In genomic region chr8:70682692-70683091, GRCm38 (mm10) we compare ENCODE assay signal across 11 mouse cellular contexts. TPM values are rescaled to one million over a fixed set of nuclear protein-coding genes. Genes with fewer than 3 reads are reported as not detected.
A peak's percentile ranks its signal among the peaks of the same experiment; 100 is the strongest.
DNase-seq lines count a peak whose midpoint lies in the region; ATAC-seq and TF ChIP-seq lines count a peak whose summit lies in the region.
"Had no signal": no experiment of that assay in that cellular context is flagged by ENCODE, and none has a peak within 500 bp of the region (broad histone marks: within the 10 kb centered on the region; RNA-seq: fewer than 3 reads in every experiment).

No protein-coding gene starts in this region.

- H3K27ac ChIP-seq in hindbrain, embryonic 11.5 days (ENCODE audit: low read depth, low read length): no peak overlapping the region
- no peak overlapping the region for H3K27ac ChIP-seq in hindbrain, postnatal 0 days
- no peak overlapping the region for H3K27ac ChIP-seq in limb, embryonic 13.5 days

- no peak overlapping the region for H3K9ac ChIP-seq in hindbrain, embryonic 11.5 days (ENCODE audit: low read depth, low read length)
- no peak overlapping the region for H3K9ac ChIP-seq in hindbrain, postnatal 0 days (replicated peaks; ENCODE audit: low read length)
- peak overlapping the region; percentile 60; the same call in 1 of the 2 replicates for H3K9ac ChIP-seq in limb, embryonic 13.5 days

- H3K4me2 ChIP-seq in hindbrain, embryonic 11.5 days (replicated peaks; ENCODE audit: low read depth, low read length): no peak overlapping the region
- H3K4me2 ChIP-seq in hindbrain, postnatal 0 days (ENCODE audit: low read depth, low read length): no peak overlapping the region
- peak overlapping the region; percentile 48 for H3K4me2 ChIP-seq in limb, embryonic 13.5 days (replicated peaks)

- no peak for DNase-seq in hindbrain, embryonic 11.5 days (ENCODE audit: low spot score)
- DNase-seq in hindbrain, postnatal 0 days (ENCODE audit: low spot score): no peak
- DNase-seq in A20 (ENCODE audit: low read depth, low spot score) (peak; percentile 25), NIH3T3 (ENCODE audit: low read depth) (peak; percentile 37), MN1 (ENCODE audit: low spot score) (no peak)
- no peak for DNase-seq in embryo, embryonic 11 days
- DNase-seq: kidney, adult 11 months had no signal

- no peaks in the 10 kb centered on the region for H3K27me3 ChIP-seq in hindbrain, embryonic 11.5 days (ENCODE audit: control insufficient read depth, insufficient read depth, low read length)
- H3K27me3 ChIP-seq in hindbrain, postnatal 0 days (ENCODE audit: insufficient read depth, low read length): no peaks in the 10 kb centered on the region
- no peaks in the 10 kb centered on the region for H3K27me3 ChIP-seq in limb, embryonic 13.5 days

- ATAC-seq in hindbrain, embryonic 11.5 days (ENCODE audit: low FRiP score): 0 out of 2 replicates have a peak, but pooled peaks have one; percentile 37
- ATAC-seq in hindbrain, postnatal 0 days: no peak
- ATAC-seq in limb, embryonic 13.5 days (ENCODE audit: low FRiP score, low read depth): no peak
- ATAC-seq in megakaryocyte-erythroid progenitor cell, adult 5-6 weeks (replicated peaks; ENCODE audit: low FRiP score, low TSS enrichment, poor library complexity, severe bottlenecking): no peak

- 51% methylated on average over 3 of the region's 3 CpGs for WGBS in hindbrain, embryonic 11.5 days
- 75% methylated on average over 3 of the region's 3 CpGs for WGBS in hindbrain, postnatal 0 days
- 63% methylated on average over 3 of the region's 3 CpGs for WGBS in limb, embryonic 13.5 days

- H3K4me1 ChIP-seq in hindbrain, embryonic 11.5 days (replicated peaks; ENCODE audit: control insufficient read depth, insufficient read depth, low read length): no peaks in the 10 kb centered on the region; the same call in 1 of the 2 replicates
- 0 out of 2 replicates have a peak, but pooled peaks cover 5% of the 10 kb centered on the region for H3K4me1 ChIP-seq in hindbrain, postnatal 0 days (ENCODE audit: insufficient read depth, low read length)
- peaks cover 13% of the 10 kb centered on the region for H3K4me1 ChIP-seq in limb, embryonic 13.5 days

- no peaks in the 10 kb centered on the region for H3K9me3 ChIP-seq in hindbrain, embryonic 11.5 days (ENCODE audit: control insufficient read depth, low read length)
- no peaks in the 10 kb centered on the region for H3K9me3 ChIP-seq in hindbrain, postnatal 0 days (ENCODE audit: low read length)
- no peaks in the 10 kb centered on the region for H3K9me3 ChIP-seq in limb, embryonic 13.5 days

- no peak overlapping the region for H3K4me3 ChIP-seq in hindbrain, embryonic 11.5 days (ENCODE audit: low read depth, low read length)
- no peak overlapping the region for H3K4me3 ChIP-seq in hindbrain, postnatal 0 days (ENCODE audit: low read length)
- no peak overlapping the region for H3K4me3 ChIP-seq in limb, embryonic 13.5 days

- H3K36me3 ChIP-seq in hindbrain, embryonic 11.5 days (ENCODE audit: control insufficient read depth, insufficient read depth, low read length): peaks cover 6% of the 10 kb centered on the region; the same call in 1 of the 2 replicates
- 0 out of 2 replicates have a peak, but pooled peaks cover 18% of the 10 kb centered on the region for H3K36me3 ChIP-seq in hindbrain, postnatal 0 days (ENCODE audit: insufficient read depth, low read length)
- peaks cover 26% of the 10 kb centered on the region for H3K36me3 ChIP-seq in limb, embryonic 13.5 days

- no peak for TF ChIP-seq CTCF in hindbrain, postnatal 0 days (IDR thresholded peaks at IDR 0.05; ENCODE audit: low read depth)

RNA-seq across cellular contexts. Expression of gene Lsm4, which starts 9.6 kb away (rescaled TPM):
- polyA plus RNA-seq in hindbrain, embryonic 11.5 days (2014; fragmentation: Nextera tagmentation; extraction: Ambion mirVana): 282 and 299 TPM in 2 replicates
- 301 and 453 TPM in 2 replicates for total RNA-seq in hindbrain, postnatal 0 days (2014; rRNA removed)
- 188 and 190 TPM in 2 replicates for polyA plus RNA-seq in hindbrain, postnatal 0 days (2015; fragmentation: Nextera tagmentation; extraction: Ambion mirVana)
- 240 and 246 TPM in 2 replicates for polyA plus RNA-seq in limb, embryonic 13.5 days (2015; fragmentation: Nextera tagmentation; extraction: Ambion mirVana)
- total RNA-seq in megakaryocyte-erythroid progenitor cell, adult 5-6 weeks (2014; fragmentation: Nextera tagmentation): 286 and 287 TPM in 2 replicates
- 240 and 290 TPM in 2 replicates for total RNA-seq in megakaryocyte-erythroid progenitor cell, adult 5-6 weeks (2017)

RNA-seq across cellular contexts. Expression of gene Jund, which starts 16.1 kb away (rescaled TPM):
- 126 and 137 TPM in 2 replicates for polyA plus RNA-seq in hindbrain, embryonic 11.5 days (2014; fragmentation: Nextera tagmentation; extraction: Ambion mirVana)
- 486 and 650 TPM in 2 replicates for total RNA-seq in hindbrain, postnatal 0 days (2014; rRNA removed)
- 90.4 and 96.3 TPM in 2 replicates for polyA plus RNA-seq in hindbrain, postnatal 0 days (2015; fragmentation: Nextera tagmentation; extraction: Ambion mirVana)
- 57.3 and 61.1 TPM in 2 replicates for polyA plus RNA-seq in limb, embryonic 13.5 days (2015; fragmentation: Nextera tagmentation; extraction: Ambion mirVana)
- 18.8 and 34.4 TPM in 2 replicates for total RNA-seq in megakaryocyte-erythroid progenitor cell, adult 5-6 weeks (2014; fragmentation: Nextera tagmentation)
- 44.8 and 48.7 TPM in 2 replicates for total RNA-seq in megakaryocyte-erythroid progenitor cell, adult 5-6 weeks (2017)

RNA-seq across cellular contexts. Expression of gene Iqcn, which starts 20.6 kb away (rescaled TPM):
- polyA plus RNA-seq in hindbrain, embryonic 11.5 days (2014; fragmentation: Nextera tagmentation; extraction: Ambion mirVana): 0.03 and 0.14 TPM in 2 replicates
- 0.05 and 0.18 TPM in 2 replicates for total RNA-seq in hindbrain, postnatal 0 days (2014; rRNA removed)
- 0.05 and 0.08 TPM in 2 replicates for polyA plus RNA-seq in hindbrain, postnatal 0 days (2015; fragmentation: Nextera tagmentation; extraction: Ambion mirVana)
- polyA plus RNA-seq in limb, embryonic 13.5 days (2015; fragmentation: Nextera tagmentation; extraction: Ambion mirVana): not detected in 2 replicates
- not detected in 2 replicates for total RNA-seq in megakaryocyte-erythroid progenitor cell, adult 5-6 weeks (2014; fragmentation: Nextera tagmentation)
- not detected in 2 replicates for total RNA-seq in megakaryocyte-erythroid progenitor cell, adult 5-6 weeks (2017)
- total RNA-seq: liver, adult 2 months had no signal
- polyA plus RNA-seq: forebrain, embryonic 11.5 days; liver, adult 2 months had no signal

RNA-seq across cellular contexts. Expression of gene Pgpep1, which starts 22.5 kb away (rescaled TPM):
- polyA plus RNA-seq in hindbrain, embryonic 11.5 days (2014; fragmentation: Nextera tagmentation; extraction: Ambion mirVana): 170 TPM in 2 replicates
- total RNA-seq in hindbrain, postnatal 0 days (2014; rRNA removed): 65.7 and 68.4 TPM in 2 replicates
- polyA plus RNA-seq in hindbrain, postnatal 0 days (2015; fragmentation: Nextera tagmentation; extraction: Ambion mirVana): 44.2 and 56.5 TPM in 2 replicates
- 68.2 and 71.1 TPM in 2 replicates for polyA plus RNA-seq in limb, embryonic 13.5 days (2015; fragmentation: Nextera tagmentation; extraction: Ambion mirVana)
- total RNA-seq in megakaryocyte-erythroid progenitor cell, adult 5-6 weeks (2014; fragmentation: Nextera tagmentation): 6.3 and 8.8 TPM in 2 replicates
- total RNA-seq in megakaryocyte-erythroid progenitor cell, adult 5-6 weeks (2017): 4.6 and 5.1 TPM in 2 replicates

RNA-seq across cellular contexts. Expression of gene Gm3336, which starts 35.7 kb away (rescaled TPM):
- polyA plus RNA-seq in hindbrain, embryonic 11.5 days (2014; fragmentation: Nextera tagmentation; extraction: Ambion mirVana): not detected in 2 replicates
- total RNA-seq in hindbrain, postnatal 0 days (2014; rRNA removed): not detected in 2 replicates
- polyA plus RNA-seq in hindbrain, postnatal 0 days (2015; fragmentation: Nextera tagmentation; extraction: Ambion mirVana): not detected in 2 replicates
- polyA plus RNA-seq in limb, embryonic 13.5 days (2015; fragmentation: Nextera tagmentation; extraction: Ambion mirVana): not detected in 2 replicates
- total RNA-seq in megakaryocyte-erythroid progenitor cell, adult 5-6 weeks (2014; fragmentation: Nextera tagmentation): not detected in 2 replicates
- total RNA-seq in megakaryocyte-erythroid progenitor cell, adult 5-6 weeks (2017): not detected in 2 replicates
- polyA plus RNA-seq: forebrain, embryonic 11.5 days had no signal

Comparison
In these comparisons a context has a peak if more than half of its experiments do, and no peak if none do; other contexts are left out.
1. DNase-seq: peak in A20 (single experiment) and NIH3T3 (single experiment); none in hindbrain, embryonic 11.5 days (single experiment), hindbrain, postnatal 0 days (single experiment), embryo, embryonic 11 days (single experiment) and MN1 (single experiment).